Mouse (Mus musculus): Measurements from ENCODE around the gene Ptger1. TPM values are rescaled to one million over a fixed set of nuclear protein-coding genes. Genes with fewer than 3 reads are reported as not detected.
A peak's percentile ranks its signal among the peaks of the same experiment; 100 is the strongest.

Ptger1 gene
- total and polyA plus RNA-seq, 3 experiments: 0.38 to 1.8 TPM; not detected in 1

- H3K9me3 ChIP-seq (replicated peaks): no peaks in the 10 kb centered on the region
- H3K4me1 ChIP-seq (ENCODE audit: insufficient read depth, low read depth, low read length): peaks cover 79% of the 10 kb centered on the region
- H3K36me3 ChIP-seq (replicated peaks): peaks cover 70% of the 10 kb centered on the region
- H3K4me3 ChIP-seq (ENCODE audit: low read depth, low read length): no peak overlapping the region; the same call in 1 of the 2 replicates
- DNase-seq (ENCODE audit: low spot score): no peak
- no peaks in the 10 kb centered on the region; the same call in 1 of the 2 replicates for H3K27me3 ChIP-seq (ENCODE audit: insufficient read depth, low read length)
- TF ChIP-seq POLR2AphosphoS5 (IDR thresholded peaks at IDR 0.05; ENCODE audit: insufficient replicate concordance, low read depth, low read length): no peak
- TF ChIP-seq CTCF (IDR thresholded peaks at IDR 0.05; ENCODE audit: low read depth, low read length): no peak
- TF ChIP-seq GATA2 (IDR thresholded peaks at IDR 0.05; ENCODE audit: borderline replicate concordance, low read depth, low read length): no peak
- TF ChIP-seq TAL1 (conservative IDR thresholded peaks at IDR 0.05; ENCODE audit: low read depth, low read length): no peak
- TF ChIP-seq GATA1 (IDR thresholded peaks at IDR 0.05; ENCODE audit: borderline replicate concordance, low read length): no peak
- ATAC-seq (ENCODE audit: extremely low read depth, insufficient number of reproducible peaks, low FRiP score, poor library complexity, severe bottlenecking): no peak
These were observed 52.6 kb downstream of the Ptger1 start for GRCm38 (mm10) chr8:83719048-83719447.

- DNase-seq (ENCODE audit: low spot score) (no peak), ATAC-seq (ENCODE audit: extremely low read depth, insufficient number of reproducible peaks, low FRiP score, poor library complexity, severe bottlenecking) (no peak)
- Histone ChIP-seq H3K36me3 (replicated peaks) (peaks cover 76% of the 10 kb centered on the region), H3K4me3 (ENCODE audit: low read depth, low read length) (no peak overlapping the region), H3K4me1 (ENCODE audit: insufficient read depth, low read depth, low read length) (peaks cover 84% of the 10 kb centered on the region), H3K9me3 (replicated peaks) (no peaks in the 10 kb centered on the region), H3K27me3 (ENCODE audit: insufficient read depth, low read length) (no peaks in the 10 kb centered on the region; the same call in 1 of the 2 replicates)
- TF ChIP-seq GATA2 (IDR thresholded peaks at IDR 0.05; ENCODE audit: borderline replicate concordance, low read depth, low read length) (no peak), GATA1 (IDR thresholded peaks at IDR 0.05; ENCODE audit: borderline replicate concordance, low read length) (no peak), POLR2AphosphoS5 (IDR thresholded peaks at IDR 0.05; ENCODE audit: insufficient replicate concordance, low read depth, low read length) (no peak), CTCF (IDR thresholded peaks at IDR 0.05; ENCODE audit: low read depth, low read length) (no peak), TAL1 (conservative IDR thresholded peaks at IDR 0.05; ENCODE audit: low read depth, low read length) (no peak)
These were observed 53.2 kb downstream of the Ptger1 start for GRCm38 (mm10) chr8:83719693-83720092.

- H3K4me1 ChIP-seq (ENCODE audit: insufficient read depth, low read depth, low read length): peaks cover 93% of the 10 kb centered on the region
- H3K27me3 ChIP-seq (ENCODE audit: insufficient read depth, low read length): no peaks in the 10 kb centered on the region; the same call in 1 of the 2 replicates
- no peaks in the 10 kb centered on the region for H3K9me3 ChIP-seq (replicated peaks)
- H3K4me3 ChIP-seq (ENCODE audit: low read depth, low read length): peak overlapping the region; percentile 30; the same call in 1 of the 2 replicates
- peaks cover 94% of the 10 kb centered on the region for H3K36me3 ChIP-seq (replicated peaks)
- DNase-seq (ENCODE audit: low spot score) (no peak), ATAC-seq (ENCODE audit: extremely low read depth, insufficient number of reproducible peaks, low FRiP score, poor library complexity, severe bottlenecking) (no peak)
- no peak for TF ChIP-seq GATA1 (IDR thresholded peaks at IDR 0.05; ENCODE audit: borderline replicate concordance, low read length)
- TF ChIP-seq POLR2AphosphoS5 (IDR thresholded peaks at IDR 0.05; ENCODE audit: insufficient replicate concordance, low read depth, low read length): peak; percentile 47
- TF ChIP-seq TAL1 (conservative IDR thresholded peaks at IDR 0.05; ENCODE audit: low read depth, low read length): no peak
These were observed 55.0 kb downstream of the Ptger1 start for GRCm38 (mm10) chr8:83721405-83722025.

Other genes with a start within 250 kb of the Ptger1 start
- 69.1 and 80.0 TPM in 2 replicates for gene Scoc, start 208.3 kb upstream of the Ptger1 start, total RNA-seq (2014; fragmentation: Nextera tagmentation)
- gene Scoc, start 208.3 kb upstream of the Ptger1 start, total RNA-seq (2017): 16.1 and 17.0 TPM in 2 replicates
- gene Scoc, start 208.3 kb upstream of the Ptger1 start, polyA plus RNA-seq (2012): 0.84 and 1.9 TPM in 2 replicates
- not detected in 2 replicates for gene Olfr370, start 130.9 kb upstream of the Ptger1 start, total RNA-seq (2014; fragmentation: Nextera tagmentation)
- 0.12 and 0.22 TPM in 2 replicates for gene Olfr370, start 130.9 kb upstream of the Ptger1 start, total RNA-seq (2017)
- gene Olfr370, start 130.9 kb upstream of the Ptger1 start, polyA plus RNA-seq (2012): not detected in 2 replicates
- 37.5 and 68.9 TPM in 2 replicates for gene Ndufb7, start 100.0 kb upstream of the Ptger1 start, total RNA-seq (2014; fragmentation: Nextera tagmentation)
- gene Ndufb7, start 100.0 kb upstream of the Ptger1 start, total RNA-seq (2017): 144 and 194 TPM in 2 replicates
- 213 and 233 TPM in 2 replicates for gene Ndufb7, start 100.0 kb upstream of the Ptger1 start, polyA plus RNA-seq (2012)
- gene Tecr, start 58.7 kb upstream of the Ptger1 start, total RNA-seq (2014; fragmentation: Nextera tagmentation): 305 and 398 TPM in 2 replicates
- gene Tecr, start 58.7 kb upstream of the Ptger1 start, total RNA-seq (2017): 145 and 186 TPM in 2 replicates
- 168 and 216 TPM in 2 replicates for gene Tecr, start 58.7 kb upstream of the Ptger1 start, polyA plus RNA-seq (2012)
- gene Dnajb1, start 58.5 kb upstream of the Ptger1 start, total RNA-seq (2014; fragmentation: Nextera tagmentation): 44.4 and 44.8 TPM in 2 replicates
- 37.8 and 37.9 TPM in 2 replicates for gene Dnajb1, start 58.5 kb upstream of the Ptger1 start, total RNA-seq (2017)
- 36.0 and 42.1 TPM in 2 replicates for gene Dnajb1, start 58.5 kb upstream of the Ptger1 start, polyA plus RNA-seq (2012)
- 27.7 and 37.7 TPM in 2 replicates for gene Gipc1, start 14.0 kb upstream of the Ptger1 start, total RNA-seq (2014; fragmentation: Nextera tagmentation)
- 25.3 and 27.7 TPM in 2 replicates for gene Gipc1, start 14.0 kb upstream of the Ptger1 start, total RNA-seq (2017)
- gene Gipc1, start 14.0 kb upstream of the Ptger1 start, polyA plus RNA-seq (2012): 65.3 and 78.0 TPM in 2 replicates
- gene Pkn1, start 32.5 kb downstream of the Ptger1 start, total RNA-seq (2014; fragmentation: Nextera tagmentation): 104 and 109 TPM in 2 replicates
- gene Pkn1, start 32.5 kb downstream of the Ptger1 start, total RNA-seq (2017): 89.4 and 116 TPM in 2 replicates
- gene Pkn1, start 32.5 kb downstream of the Ptger1 start, polyA plus RNA-seq (2012): 150 and 153 TPM in 2 replicates
- 101 and 141 TPM in 2 replicates for gene Ddx39, start 48.5 kb downstream of the Ptger1 start, total RNA-seq (2014; fragmentation: Nextera tagmentation)
- gene Ddx39, start 48.5 kb downstream of the Ptger1 start, total RNA-seq (2017): 226 and 266 TPM in 2 replicates
- gene Ddx39, start 48.5 kb downstream of the Ptger1 start, polyA plus RNA-seq (2012): 58.0 and 77.5 TPM in 2 replicates
- gene Adgre5, start 74.6 kb downstream of the Ptger1 start, total RNA-seq (2014; fragmentation: Nextera tagmentation): 223 and 228 TPM in 2 replicates
- gene Adgre5, start 74.6 kb downstream of the Ptger1 start, total RNA-seq (2017): 405 and 468 TPM in 2 replicates
- 69.3 and 92.9 TPM in 2 replicates for gene Adgre5, start 74.6 kb downstream of the Ptger1 start, polyA plus RNA-seq (2012)
- 31.2 and 35.2 TPM in 2 replicates for gene Adgrl1, start 233.4 kb downstream of the Ptger1 start, total RNA-seq (2014; fragmentation: Nextera tagmentation)
- gene Adgrl1, start 233.4 kb downstream of the Ptger1 start, total RNA-seq (2017): 9.1 and 11.3 TPM in 2 replicates
- gene Adgrl1, start 233.4 kb downstream of the Ptger1 start, polyA plus RNA-seq (2012): 18.5 and 20.7 TPM in 2 replicates